ENCODE assay signal across 8 mouse cellular contexts in the genomic region with DNA sequence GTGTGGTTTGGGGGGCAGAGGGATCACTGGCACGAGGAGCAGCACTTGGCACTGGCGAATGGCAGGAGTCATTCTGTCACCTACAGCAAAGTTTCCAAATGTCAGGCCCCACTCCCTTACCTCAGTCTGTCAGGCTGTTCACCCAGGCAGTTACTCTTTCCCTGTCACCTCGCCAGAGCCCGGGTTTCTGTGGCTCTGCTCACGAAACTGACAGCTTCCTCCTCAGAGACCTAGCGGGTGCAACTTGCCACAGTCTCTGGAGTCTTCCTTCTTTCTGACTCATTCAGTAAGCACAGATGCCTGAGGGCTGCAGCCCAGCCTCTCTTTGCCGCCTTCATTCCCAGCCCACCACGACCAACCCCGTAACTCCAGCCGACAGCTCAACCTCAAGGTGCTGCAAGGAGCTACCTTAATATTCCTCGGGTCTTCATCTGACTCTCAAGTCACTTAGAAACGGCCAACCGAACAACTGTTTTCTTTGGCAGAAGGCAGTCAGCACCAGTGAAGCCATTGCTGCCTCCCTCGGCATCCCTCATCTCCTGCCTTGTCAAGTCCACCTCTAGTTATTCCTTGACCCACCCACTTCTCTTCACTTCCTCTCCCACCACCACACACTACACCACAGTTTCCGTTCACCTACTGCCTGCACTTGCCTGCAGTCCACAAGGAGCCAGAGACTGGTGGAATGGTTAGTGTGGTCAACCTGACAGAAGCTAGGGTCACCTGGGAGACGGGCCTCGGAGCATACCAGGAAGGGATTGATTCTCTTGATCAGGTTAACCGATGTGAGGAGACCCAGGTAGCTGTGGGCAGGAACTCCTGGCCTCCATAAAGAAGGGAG. TPM values are rescaled to one million over a fixed set of nuclear protein-coding genes. Genes with fewer than 3 reads are reported as not detected.
DNase-seq lines count a peak whose midpoint lies in the region; ATAC-seq and TF ChIP-seq lines count a peak whose summit lies in the region.

No protein-coding gene starts in this region.

- peak overlapping the region; percentile 97 for H3ac ChIP-seq in C2C12 (ENCODE audit: control insufficient read depth, insufficient read length, low read depth)

- H3K27me3 ChIP-seq in C2C12 (ENCODE audit: control insufficient read depth, insufficient read depth, insufficient read length) = no peaks in the 10 kb centered on the region
- H3K27me3 ChIP-seq in embryonic facial prominence, embryonic 13.5 days = no peaks in the 10 kb centered on the region
- H3K27me3 ChIP-seq in intestine, embryonic 15.5 days (replicated peaks) = no peaks in the 10 kb centered on the region

- H3K27ac ChIP-seq in embryonic facial prominence, embryonic 13.5 days = peak overlapping the region; percentile 33; the same call in 1 of the 2 replicates
- H3K27ac ChIP-seq in intestine, embryonic 15.5 days = peak overlapping the region; percentile 70; the same call in 1 of the 2 replicates

- no peak for ATAC-seq in embryonic facial prominence, embryonic 13.5 days (ENCODE audit: insufficient number of reproducible peaks, insufficient read depth, low FRiP score, low TSS enrichment, low read depth)
- no peak for ATAC-seq in intestine, embryonic 15.5 days

- H3K9ac ChIP-seq in embryonic facial prominence, embryonic 13.5 days = peak overlapping the region; percentile 81
- peak overlapping the region; percentile 81 for H3K9ac ChIP-seq in intestine, embryonic 15.5 days

- no peaks in the 10 kb centered on the region for H3K79me2 ChIP-seq in C2C12 (ENCODE audit: control insufficient read depth, insufficient read depth)

- H3K79me3 ChIP-seq in C2C12 (ENCODE audit: low read depth) = no peaks in the 10 kb centered on the region

- H3K4me3 ChIP-seq in C2C12 (ENCODE audit: insufficient read depth, poor library complexity, severe bottlenecking) = peak overlapping the region; percentile 84
- H3K4me3 ChIP-seq in embryonic facial prominence, embryonic 13.5 days = peak overlapping the region; percentile 77
- H3K4me3 ChIP-seq in intestine, embryonic 15.5 days (replicated peaks) = peak overlapping the region; percentile 86

- DNase-seq in cerebellum, adult 9-10 months = peak; percentile 61
- no peak for DNase-seq in cerebellum, adult 11 months
- peak; percentile 15 for DNase-seq in lung, postnatal 14 days
- peak; percentile 44 for DNase-seq in right cerebral cortex, postnatal 25 days
- no peak for DNase-seq in gastrocnemius, postnatal 10 days

- 61% methylated on average over 18 of the region's 18 CpGs for WGBS in embryonic facial prominence, embryonic 13.5 days
- 62% methylated on average over 18 of the region's 18 CpGs for WGBS in intestine, embryonic 15.5 days

- no peak for TF ChIP-seq CTCF in C2C12 (IDR thresholded peaks at IDR 0.05; ENCODE audit: control insufficient read depth, insufficient read depth, insufficient read length)

- H3K4me1 ChIP-seq in embryonic facial prominence, embryonic 13.5 days = peaks cover 25% of the 10 kb centered on the region
- H3K4me1 ChIP-seq in intestine, embryonic 15.5 days (replicated peaks) = peaks cover 29% of the 10 kb centered on the region

- no peaks in the 10 kb centered on the region for H3K9me3 ChIP-seq in embryonic facial prominence, embryonic 13.5 days
- H3K9me3 ChIP-seq in intestine, embryonic 15.5 days = no peaks in the 10 kb centered on the region

- peak overlapping the region; percentile 84 for H3K4me2 ChIP-seq in embryonic facial prominence, embryonic 13.5 days
- peak overlapping the region; percentile 87 for H3K4me2 ChIP-seq in intestine, embryonic 15.5 days (replicated peaks)

- H3K36me3 ChIP-seq in C2C12 (ENCODE audit: control insufficient read depth, insufficient read depth) = peaks cover 20% of the 10 kb centered on the region
- peaks cover 41% of the 10 kb centered on the region for H3K36me3 ChIP-seq in embryonic facial prominence, embryonic 13.5 days
- peaks cover 8% of the 10 kb centered on the region; the same call in 1 of the 2 replicates for H3K36me3 ChIP-seq in intestine, embryonic 15.5 days

TF ChIP-seq in C2C12, 6 proteins besides CTCF, POLR2A, EP300 and RAD21:
- TF ChIP-seq MYOG (IDR thresholded peaks at IDR 0.05; ENCODE audit: control insufficient read depth, extremely low read depth, insufficient read length) = no peak
- TF ChIP-seq USF1 (IDR thresholded peaks at IDR 0.05; ENCODE audit: low read depth) = no peak
- TF ChIP-seq MYOD1 (IDR thresholded peaks at IDR 0.05; ENCODE audit: control insufficient read depth, insufficient read length, low read depth) = no peak
- no peak for TF ChIP-seq MAX (IDR thresholded peaks at IDR 0.05)
- no peak for TF ChIP-seq FOSL1 (IDR thresholded peaks at IDR 0.05; ENCODE audit: insufficient read depth, low read length, poor library complexity, severe bottlenecking)
- no peak for TF ChIP-seq CEBPB (IDR thresholded peaks at IDR 0.05; ENCODE audit: low read depth)

RNA-seq across cellular contexts. Expression of a gene that starts 1.1 kb away (rescaled TPM):
- 46.5 TPM for polyA plus RNA-seq in C2C12 (2012; fragmentation: generic; extraction: Trizol)
- 49.0 and 50.2 TPM in 2 replicates for polyA plus RNA-seq in embryonic facial prominence, embryonic 13.5 days (2015; fragmentation: Nextera tagmentation; extraction: Ambion mirVana)
- polyA plus RNA-seq in intestine, embryonic 15.5 days (2015; fragmentation: Nextera tagmentation; extraction: Ambion mirVana) = 83.6 and 98.3 TPM in 2 replicates
- total RNA-seq in gastrocnemius, postnatal 10 days (2021) = 10 to 100 TPM; 17.5 to 18.6 TPM

RNA-seq across cellular contexts. Expression of a gene that starts 39.7 kb away (rescaled TPM):
- 26.4 TPM for polyA plus RNA-seq in C2C12 (2012; fragmentation: generic; extraction: Trizol)
- polyA plus RNA-seq in embryonic facial prominence, embryonic 13.5 days (2015; fragmentation: Nextera tagmentation; extraction: Ambion mirVana) = 90.2 and 98.6 TPM in 2 replicates
- 58.1 and 63.0 TPM in 2 replicates for polyA plus RNA-seq in intestine, embryonic 15.5 days (2015; fragmentation: Nextera tagmentation; extraction: Ambion mirVana)
- 10 to 100 TPM; 20.3 to 24.3 TPM for total RNA-seq in gastrocnemius, postnatal 10 days (2021)

RNA-seq across cellular contexts. Expression of a gene that starts 51.9 kb away (rescaled TPM):
- 0.02 TPM for polyA plus RNA-seq in C2C12 (2012; fragmentation: generic; extraction: Trizol)
- polyA plus RNA-seq in embryonic facial prominence, embryonic 13.5 days (2015; fragmentation: Nextera tagmentation; extraction: Ambion mirVana) = 1.0 and 1.1 TPM in 2 replicates
- polyA plus RNA-seq in intestine, embryonic 15.5 days (2015; fragmentation: Nextera tagmentation; extraction: Ambion mirVana) = 0.62 and 0.68 TPM in 2 replicates
- under 1 TPM; 0.07 to 0.25 TPM for total RNA-seq in gastrocnemius, postnatal 10 days (2021)

Comparison
In these comparisons a context has a peak if more than half of its experiments do, and no peak if none do; other contexts are left out.
1. DNase-seq: peak in cerebellum, adult 9-10 months (single experiment), lung, postnatal 14 days (single experiment) and right cerebral cortex, postnatal 25 days (single experiment); none in cerebellum, adult 11 months (single experiment) and gastrocnemius, postnatal 10 days (single experiment).
2. Peak in every context shown above with its lines, with median percentiles within 50 percentile points of each other: H3K4me3 ChIP-seq.